Mouse (Mus musculus) T-helper 1 cell (primary cell): ENCODE measurements around the gene Lamb1.

Experiments
- in situ Hi-C: fragments of 300-600 bp; cut with MboI, MseI; formaldehyde crosslinking; loops from one replicate; pipeline ENCODE4 v1.15.1; 2025; ENCODE audit warnings: high pct_unique_total_duplicates

Gene Lamb1

DNA sequence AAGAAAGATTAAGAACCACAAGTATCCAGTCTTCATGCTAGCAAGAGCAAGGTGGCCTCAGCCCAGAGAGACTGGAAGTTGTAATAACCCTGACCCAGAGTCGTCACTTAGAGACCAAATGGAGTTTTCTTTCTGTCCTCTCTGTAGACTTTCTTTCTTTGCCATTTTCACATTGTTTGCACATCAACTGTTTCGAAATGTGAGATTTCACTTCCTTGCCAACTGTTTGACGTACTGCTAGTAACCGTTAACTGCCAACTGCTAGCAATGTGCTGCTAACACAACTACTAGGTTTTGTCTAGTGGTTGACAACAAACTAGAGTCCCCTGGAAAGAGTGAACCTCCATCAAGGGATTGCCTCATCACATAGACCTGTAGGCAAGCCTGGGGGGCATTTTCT is 18.1 kb downstream of the Lamb1 start:
- in situ Hi-C loops = no loop called here

DNA sequence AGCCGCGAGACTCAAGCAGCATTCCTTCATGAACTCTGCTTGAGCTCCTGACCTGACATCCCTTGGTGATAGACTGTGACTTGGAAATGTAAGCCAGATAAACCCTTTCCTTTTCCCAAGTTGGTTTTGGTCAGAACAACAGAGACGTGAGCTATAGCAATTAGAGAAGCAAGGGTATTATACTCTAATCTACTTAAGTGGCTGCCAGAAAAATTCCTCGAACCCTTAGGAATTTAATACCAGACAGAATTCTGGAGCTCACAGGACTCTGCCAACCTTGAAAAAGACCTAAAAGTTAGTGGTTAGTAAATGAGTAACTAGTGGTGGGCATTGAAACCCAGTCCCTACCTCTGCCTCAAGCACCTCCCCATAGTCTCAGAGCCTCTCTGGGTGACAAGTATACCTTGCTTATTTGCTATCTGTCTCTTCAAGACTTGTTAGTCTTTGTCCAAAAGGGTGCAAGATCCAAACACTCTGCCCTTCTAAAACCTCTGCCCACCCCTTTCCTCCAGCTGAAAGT is 18.6 kb downstream of the Lamb1 start:
- in situ Hi-C loops = no loop called here

DNA sequence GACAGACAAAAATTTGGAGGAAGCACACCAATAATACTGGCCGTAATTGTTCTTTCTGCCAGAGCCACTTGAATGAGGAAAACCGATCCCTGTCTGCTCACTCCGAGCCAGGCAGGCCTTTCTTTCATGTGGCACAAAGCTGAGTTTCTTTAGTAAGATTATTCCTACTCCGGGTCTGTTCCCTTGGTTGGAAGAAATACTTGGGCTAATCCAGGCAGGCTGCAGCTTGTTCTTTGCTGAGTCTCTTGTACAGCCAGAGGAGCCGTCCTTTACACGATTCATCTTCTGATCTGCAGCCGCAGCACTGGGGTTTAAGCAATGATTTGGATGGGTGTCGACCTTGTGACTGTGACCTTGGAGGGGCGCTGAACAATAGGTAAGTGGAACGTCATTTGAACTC is 24.0 kb downstream of the Lamb1 start:
- in situ Hi-C loops = no loop called here

DNA sequence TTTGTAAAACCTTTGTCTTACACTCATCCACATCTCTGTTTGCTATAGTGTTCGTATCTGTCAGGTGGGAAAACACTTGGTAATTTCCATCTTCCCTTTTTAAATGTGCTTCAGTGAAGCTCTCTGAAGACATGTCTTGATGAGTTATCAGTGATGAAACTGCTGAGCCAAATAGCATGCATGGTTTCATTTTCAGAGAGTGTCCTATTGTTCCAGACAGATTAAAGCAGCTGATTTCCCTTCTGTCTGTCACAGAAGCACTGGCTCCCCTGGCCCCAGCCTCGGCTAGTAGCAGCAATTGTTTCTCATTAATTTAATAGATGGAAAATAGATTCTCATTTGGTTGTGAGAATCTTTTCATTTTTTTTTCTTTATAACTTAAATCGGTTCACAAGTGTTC is 25.9 kb downstream of the Lamb1 start:
- in situ Hi-C loops = no loop called here

DNA sequence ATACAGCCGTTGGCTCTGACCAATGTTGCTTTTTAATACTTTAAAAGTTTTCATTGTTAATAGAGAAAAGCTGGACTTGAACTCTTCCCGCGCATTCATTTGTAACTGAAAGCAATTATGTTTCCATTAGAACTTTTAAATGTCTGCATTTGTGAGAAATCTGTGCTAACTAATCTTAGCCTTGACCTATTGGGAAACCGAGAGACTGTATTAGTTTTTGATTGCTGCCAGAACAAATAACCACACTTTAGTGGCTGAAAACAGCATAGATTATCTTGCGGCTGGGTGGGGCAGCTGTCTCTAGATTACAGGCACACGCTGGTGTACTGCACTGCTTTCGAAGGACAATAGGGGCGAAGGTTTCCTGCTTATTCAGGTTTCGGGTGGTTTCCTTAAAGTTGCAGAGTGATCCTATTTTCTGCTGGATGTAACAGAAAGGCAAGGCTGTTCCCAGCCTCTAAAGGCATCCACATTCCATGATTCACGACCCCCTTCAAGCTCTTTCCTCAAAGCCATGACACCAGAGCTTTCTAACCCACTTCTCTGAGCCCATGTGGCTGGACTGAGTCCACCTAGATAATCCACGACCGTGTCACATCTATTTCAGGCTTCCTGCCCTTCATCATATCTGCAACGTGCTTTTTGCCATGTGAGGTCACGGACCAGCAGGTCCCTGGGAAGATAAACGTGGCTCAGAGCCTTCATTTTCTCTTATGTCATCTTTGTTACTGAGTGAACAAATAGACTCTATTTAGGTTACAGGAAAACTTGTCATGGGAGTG is 28.5 kb downstream of the Lamb1 start:
- in situ Hi-C loops = no loop called here

DNA sequence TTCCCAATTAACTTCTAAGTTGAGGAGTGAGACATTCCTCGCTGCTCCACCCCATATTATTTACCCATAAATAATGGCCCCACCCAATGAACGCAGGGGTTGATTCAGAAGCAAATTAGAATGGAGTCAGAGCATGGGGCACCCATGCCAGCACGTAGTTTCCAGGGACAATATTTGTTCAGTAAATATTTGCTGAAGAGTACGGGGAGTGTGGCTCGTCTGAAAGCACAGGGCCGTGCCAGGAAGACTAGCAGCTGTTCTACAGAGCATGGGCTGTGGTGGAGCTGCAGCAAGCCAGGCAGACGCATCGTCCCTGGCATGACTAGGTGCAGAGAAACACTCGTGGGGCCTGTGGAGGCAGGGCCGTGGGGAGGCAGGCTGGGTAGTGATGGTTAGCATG is 29.5 kb downstream of the Lamb1 start:
- in situ Hi-C loops = no loop called here

DNA sequence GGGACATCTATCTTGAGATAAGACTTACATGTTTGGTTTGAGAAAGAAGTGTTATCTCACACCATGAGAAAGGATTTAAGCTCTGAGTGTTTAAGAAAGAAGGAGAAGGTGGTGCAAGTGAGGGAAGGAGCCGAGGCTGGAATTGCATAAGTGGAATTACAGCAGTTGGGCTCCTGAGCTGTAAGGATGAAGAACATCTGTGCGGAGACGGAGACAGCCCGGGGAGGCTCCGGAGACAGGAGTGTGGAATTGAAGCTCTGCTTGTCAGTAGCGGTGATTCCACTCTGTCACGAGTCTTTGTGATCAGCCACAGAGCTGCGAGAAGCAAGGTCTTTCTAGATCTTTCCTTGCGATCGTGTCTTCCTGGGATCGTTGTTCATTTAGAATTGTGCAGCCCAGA is 30.0 kb downstream of the Lamb1 start:
- in situ Hi-C loops = no loop called here

DNA sequence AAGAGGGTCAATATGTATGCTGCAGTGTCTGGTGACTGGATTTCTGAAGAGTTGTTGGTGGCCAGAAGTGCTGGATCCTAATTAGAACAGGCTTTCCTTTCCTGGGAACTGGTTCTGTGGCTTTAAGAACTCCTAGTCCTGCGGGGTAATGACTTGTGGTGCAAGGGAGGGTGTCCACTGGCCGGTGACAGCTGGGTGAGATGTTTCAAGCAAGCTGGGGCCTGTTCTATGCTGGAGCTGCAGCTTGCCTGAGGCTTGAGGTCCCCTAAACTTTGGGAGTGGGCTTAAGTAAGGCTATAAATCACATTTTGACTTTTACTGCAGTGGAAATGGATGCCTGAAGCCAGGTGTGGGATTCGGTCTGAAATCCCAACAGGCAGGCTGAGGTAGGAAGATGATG is 30.5 kb downstream of the Lamb1 start:
- in situ Hi-C loops = no loop called here

DNA sequence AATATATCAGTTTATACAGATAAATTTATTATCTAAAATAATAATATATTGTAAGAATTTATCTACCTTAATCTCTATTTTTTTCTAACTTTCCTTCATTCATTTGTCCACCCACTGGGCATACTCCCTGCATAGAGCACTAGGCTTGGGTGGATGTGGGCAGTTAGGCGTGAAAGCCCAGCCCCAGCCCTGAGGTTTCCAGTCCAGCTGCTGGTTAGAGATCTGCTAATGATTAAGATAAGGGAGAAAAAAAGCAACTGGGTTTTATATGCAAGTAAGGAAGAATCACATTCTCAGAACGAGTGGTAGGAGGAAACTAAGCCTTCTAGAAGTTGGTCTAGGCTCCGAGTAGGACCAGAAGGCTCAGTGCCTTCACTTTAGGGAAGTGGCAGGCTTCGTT is 31.1 kb downstream of the Lamb1 start:
- in situ Hi-C loops = no loop called here

DNA sequence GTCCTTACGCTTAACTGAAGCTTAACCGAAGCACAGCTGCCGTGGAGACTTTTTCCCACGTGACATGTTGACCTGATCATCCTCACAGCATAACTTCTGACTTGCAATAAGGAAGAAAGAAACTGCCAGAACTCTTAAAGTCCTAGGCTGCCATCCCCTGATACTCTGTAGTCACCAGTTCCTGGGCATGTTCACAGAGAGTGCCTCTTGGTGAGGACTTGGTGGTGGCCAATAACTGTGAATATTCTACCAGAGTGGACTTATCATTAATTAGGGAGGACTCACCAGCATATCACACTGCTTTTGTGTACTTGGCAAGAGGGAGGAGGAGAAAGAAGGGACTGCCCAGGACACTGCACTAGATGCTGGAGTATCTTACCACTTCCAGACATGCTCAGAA is 33.1 kb downstream of the Lamb1 start:
- in situ Hi-C loops = no loop called here

DNA sequence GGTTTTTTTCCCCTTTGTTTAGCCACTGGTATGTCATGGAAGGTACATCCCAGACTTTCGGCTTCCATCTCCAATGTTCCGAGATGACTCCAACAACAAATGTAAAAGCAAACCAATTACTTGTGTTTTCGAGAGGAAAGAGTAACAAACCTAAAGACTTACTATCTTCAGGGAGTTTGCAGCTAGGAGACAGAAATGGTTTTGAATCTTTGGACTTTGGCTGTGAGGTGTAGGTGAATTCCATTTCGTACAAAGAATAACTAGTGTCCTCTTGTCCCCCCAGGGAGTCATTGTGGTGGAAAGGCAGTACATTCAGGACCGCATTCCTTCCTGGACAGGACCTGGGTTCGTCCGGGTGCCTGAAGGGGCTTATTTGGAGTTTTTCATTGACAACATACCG is 33.5 kb downstream of the Lamb1 start:
- in situ Hi-C loops = no loop called here

DNA sequence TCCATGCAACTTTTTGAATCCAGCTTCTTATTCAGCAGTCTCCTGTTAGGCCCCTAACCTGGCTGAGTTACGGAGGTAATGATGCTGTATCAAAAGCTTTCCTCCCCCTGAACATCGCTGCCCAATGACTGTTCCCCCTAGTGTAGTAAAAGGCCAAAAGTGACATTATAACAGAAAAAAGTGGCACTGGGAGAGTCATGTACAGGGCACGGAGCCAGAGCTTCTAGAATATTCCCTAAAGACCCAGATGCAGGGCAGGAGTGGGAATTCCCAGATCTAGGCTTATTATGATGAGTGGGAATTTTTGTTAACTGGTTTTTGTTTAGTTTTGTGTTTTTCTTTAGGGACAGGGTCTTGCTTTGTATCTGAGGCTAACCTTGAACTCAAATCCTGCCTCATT is 34.1 kb downstream of the Lamb1 start:
- in situ Hi-C loops = no loop called here

DNA sequence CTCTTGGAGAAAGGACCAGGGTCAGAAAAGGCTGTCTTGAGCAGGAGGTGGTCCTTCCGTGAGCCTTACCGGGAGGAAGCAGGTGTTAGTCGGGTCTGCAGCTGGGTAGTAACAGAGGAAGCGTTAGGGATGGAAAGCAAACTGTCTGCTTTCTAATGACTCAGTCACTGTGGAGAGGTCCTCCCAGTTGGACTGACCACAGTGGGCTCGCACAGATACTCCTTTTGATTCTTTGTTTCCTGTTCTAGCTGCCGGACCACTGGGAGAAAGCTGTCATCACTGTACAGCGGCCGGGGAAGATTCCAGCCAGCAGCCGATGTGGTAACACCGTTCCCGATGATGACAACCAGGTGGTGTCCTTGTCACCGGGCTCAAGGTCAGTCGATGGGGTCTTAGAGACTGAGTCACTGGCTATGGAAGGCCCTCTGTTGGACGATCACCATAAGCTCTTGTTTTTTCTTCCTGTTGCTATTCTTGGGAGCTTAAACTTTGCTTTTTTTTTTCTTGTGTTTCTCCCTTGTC is 34.7 kb downstream of the Lamb1 start:
- in situ Hi-C loops = no loop called here

DNA sequence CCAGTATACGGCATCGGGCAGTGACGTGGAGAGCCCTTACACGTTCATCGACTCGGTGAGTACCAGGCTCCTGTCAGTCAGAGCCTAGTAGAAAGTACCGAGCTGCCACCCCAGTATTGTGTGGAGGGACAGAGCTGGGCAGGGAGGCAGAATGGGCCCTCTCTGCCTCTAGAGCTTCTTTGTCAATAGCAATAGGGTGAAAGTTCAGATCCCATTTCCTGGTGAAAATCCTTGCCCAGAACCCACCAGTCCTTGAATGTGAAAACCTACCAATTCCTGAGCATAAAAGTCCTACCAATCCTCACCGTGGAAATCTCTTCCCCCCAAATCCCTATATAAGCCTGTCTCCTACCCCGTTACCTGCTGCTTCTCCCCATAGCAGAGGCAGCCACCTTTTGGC is 35.2 kb downstream of the Lamb1 start:
- in situ Hi-C loops = no loop called here

DNA sequence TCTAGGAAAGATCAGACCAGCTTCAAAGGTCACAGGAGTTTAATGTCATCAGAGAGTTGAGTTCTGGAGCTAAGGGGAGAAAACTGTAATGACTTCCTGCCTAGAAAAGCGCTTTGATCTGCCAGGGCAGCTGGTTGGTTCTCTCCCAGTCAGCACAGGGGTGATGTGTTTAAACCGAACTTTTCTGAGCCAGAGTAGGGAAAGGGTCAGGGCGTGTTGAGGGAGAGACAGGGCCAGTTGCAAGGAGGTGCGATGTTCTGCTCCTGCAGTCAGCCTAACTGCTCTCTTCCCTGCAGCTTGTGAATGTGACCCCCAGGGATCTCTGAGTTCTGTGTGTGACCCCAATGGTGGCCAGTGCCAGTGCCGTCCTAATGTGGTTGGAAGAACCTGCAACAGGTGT is 37.2 kb downstream of the Lamb1 start:
- in situ Hi-C loops = no loop called here

DNA sequence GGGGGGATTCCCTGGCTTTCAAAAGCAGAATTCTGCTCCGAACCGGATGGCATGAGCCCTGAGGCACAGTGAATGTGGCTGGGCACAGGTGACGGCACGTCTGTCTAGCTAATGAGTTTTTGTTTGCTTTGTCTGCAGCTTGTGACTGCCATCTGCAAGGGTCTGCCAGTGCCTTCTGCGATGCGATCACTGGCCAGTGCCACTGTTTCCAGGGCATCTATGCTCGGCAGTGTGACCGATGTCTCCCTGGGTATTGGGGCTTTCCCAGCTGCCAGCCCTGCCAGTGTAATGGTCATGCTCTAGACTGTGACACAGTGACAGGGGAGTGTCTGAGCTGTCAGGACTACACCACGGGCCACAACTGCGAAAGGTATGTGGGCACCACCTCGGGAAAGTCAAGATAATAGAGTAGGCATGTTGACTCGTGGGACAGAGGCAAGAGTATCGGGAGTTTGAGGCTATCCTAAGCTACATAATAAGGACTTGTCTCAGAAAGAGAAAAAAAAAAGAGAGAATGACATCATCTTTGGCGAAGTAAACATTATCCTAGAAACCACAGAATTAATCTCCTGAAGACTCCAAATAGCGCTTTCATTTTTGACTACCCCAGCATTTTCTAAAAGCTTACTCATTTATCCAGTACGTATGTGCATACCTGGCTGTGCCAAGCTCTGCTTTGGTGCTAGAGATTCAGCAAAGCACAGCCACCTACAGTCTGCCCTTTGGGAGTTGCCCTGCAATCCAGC is 37.9 kb downstream of the Lamb1 start:
- in situ Hi-C loops = no loop called here

DNA sequence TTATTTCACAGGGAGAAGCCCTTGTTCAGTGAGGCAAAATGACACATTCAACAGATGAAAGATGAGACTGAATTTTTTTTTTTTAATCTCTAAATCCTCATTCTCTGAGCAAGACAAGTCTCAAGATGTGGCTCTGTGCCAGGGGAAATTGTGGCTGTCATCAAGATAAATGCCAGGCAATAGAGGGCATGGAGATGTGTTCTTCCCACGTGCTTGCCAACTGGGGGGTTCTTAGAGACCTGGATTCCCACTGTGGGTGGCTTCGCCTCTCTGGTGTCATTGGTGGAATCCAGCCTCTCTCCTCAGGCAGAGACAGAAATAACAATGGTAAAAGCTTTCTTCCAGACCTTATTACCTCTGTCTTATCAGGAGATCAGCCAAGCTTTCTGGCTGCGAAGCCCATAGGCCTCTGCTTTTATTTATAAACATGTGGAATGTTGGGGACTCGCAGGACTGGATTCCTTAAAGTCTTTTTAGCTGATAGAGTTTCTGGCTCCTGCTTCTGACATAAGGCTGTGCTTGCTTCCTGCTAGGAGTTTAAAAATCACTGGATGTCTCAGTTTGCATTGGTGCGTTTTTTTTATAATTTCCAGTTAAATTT is 41.1 kb downstream of the Lamb1 start:
- in situ Hi-C loops = no loop called here

DNA sequence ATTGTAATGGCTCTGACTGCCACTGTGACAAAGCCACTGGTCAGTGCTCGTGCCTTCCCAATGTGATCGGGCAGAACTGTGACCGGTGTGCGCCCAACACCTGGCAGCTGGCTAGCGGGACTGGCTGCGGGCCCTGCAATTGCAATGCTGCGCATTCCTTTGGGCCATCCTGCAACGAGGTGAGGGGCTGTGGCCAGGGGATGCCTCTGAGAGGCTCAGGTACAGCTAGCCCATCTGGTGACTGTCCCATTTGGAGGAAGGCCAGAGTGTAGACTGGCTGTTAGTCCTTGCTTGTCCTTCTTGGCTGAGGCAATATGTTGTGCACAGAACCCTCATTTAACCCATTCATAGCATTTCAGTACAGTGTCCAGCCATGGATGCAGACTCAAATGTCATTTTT is 42.0 kb downstream of the Lamb1 start:
- in situ Hi-C loops = no loop called here

DNA sequence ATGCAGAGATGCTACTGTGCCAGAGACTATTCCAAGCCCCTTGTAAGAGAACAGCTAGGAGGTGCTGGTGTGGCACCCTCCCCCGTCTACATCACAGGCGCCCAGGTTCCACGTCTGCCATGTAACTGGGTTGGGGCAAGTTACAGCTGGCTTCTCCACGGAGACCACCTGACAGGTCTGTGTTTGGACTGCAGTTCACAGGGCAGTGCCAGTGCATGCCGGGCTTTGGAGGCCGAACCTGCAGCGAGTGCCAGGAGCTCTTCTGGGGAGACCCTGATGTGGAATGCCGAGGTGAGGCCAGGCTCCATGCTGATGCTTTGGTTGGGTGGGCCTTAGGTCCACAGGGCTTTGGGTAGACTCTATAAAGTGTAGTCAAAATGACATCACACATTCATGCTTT is 42.7 kb downstream of the Lamb1 start:
- in situ Hi-C loops = no loop called here

DNA sequence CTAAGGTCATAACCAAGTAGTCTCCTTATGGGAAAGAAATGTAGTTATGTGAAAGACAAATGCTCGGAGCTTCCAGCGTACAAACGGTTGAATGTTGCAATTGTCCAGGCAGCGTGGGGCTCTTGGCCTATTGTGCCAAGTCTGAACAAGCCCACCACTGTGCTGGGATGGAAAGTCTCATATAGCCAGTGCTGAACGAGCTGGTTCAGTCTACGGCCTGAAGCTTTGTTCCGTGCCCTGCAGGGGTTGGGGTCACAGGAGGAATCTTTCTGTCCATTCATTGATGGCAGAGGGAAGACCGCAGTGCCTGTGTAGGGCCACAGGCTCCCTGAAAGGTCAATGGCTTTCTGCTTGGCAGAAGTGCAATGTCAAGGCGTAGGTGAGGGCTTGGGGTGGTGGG is 45.7 kb downstream of the Lamb1 start:
- in situ Hi-C loops = no loop called here

DNA sequence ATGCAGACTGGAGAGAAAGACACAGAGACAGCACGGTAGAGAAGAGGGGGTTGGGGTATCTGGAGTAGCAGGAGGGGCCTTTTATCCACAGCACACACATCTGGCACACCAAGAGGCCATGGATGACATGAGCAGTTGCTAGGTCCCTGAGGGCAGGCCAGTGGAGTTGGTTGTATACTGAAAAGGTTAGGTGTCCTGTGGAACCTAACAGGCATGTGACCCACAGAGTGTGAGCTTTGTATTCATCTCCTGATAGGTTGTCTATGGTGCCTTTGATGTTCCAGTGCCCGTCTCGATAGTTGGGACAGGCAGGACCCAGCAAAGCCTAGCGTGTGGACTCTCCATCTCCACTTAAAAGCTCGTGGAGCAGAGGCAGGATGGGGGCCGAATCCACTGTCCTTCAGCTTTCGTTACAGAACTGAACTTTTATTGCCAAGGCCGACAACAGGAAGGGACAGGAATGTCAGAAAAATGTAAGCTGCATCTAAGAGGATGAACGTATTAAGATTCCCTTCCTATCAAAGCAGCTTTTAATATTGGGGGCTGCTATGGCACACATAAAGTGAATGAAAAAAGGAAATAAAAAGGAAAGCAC is 46.7 kb downstream of the Lamb1 start:
- in situ Hi-C loops = no loop called here

DNA sequence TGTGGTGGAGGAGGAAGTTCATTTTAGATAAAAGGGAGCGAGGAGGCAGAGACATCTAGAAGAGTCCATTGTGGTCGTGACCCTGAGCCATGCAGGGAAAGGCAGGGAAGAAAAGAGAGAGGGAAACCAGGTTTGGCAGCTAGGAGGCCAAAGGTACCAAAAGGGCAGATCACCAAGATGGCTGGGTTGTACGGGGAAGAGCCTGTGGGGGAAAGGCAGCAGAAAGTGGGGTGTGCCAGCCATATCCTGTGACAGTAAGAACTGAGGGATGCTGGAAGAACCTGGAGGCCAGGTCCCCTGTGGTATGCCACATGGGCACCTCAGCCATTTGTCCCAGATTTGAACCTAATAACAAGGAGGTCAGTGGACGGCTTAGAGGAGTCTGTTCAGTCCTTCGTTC is 47.2 kb downstream of the Lamb1 start:
- in situ Hi-C loops = no loop called here
